Mouse (Mus musculus) C2C12 (cell line): Measurements from ENCODE around the gene Dnah8. TPM values are rescaled to one million over a fixed set of nuclear protein-coding genes. Genes with fewer than 3 reads are reported as not detected.

Experiments used
- H3K27me3 ChIP-seq: one replicate; pipeline ENCODE4 v1.6.1; 2011; ENCODE audit not compliant: control insufficient read depth, insufficient read depth, insufficient read length
- H3K36me3 ChIP-seq: one replicate; pipeline ENCODE4 v1.6.1; 2011; ENCODE audit not compliant: control insufficient read depth, insufficient read depth
- H3K4me3 ChIP-seq: one replicate; pipeline ENCODE4 v1.5.1; 2011; ENCODE audit warnings: mild to moderate bottlenecking, control low read depth; ENCODE audit not compliant: poor library complexity, insufficient read depth, severe bottlenecking
- H3K79me2 ChIP-seq: one replicate; pipeline ENCODE4 v1.6.1; 2011; ENCODE audit not compliant: control insufficient read depth, insufficient read depth
- H3K79me3 ChIP-seq: one replicate; pipeline ENCODE4 v1.6.1; 2011; ENCODE audit warnings: low read depth, control low read depth
- H3ac ChIP-seq: one replicate; pipeline ENCODE3; 2011; ENCODE audit warnings: low read depth; ENCODE audit not compliant: control insufficient read depth, insufficient read length
- CEBPB ChIP-seq: IDR thresholded peaks from one replicate; pipeline ENCODE4 v1.6.1; 2011; ENCODE audit warnings: low read depth, mild to moderate bottlenecking, control low read depth, moderate library complexity
- CTCF ChIP-seq: IDR thresholded peaks from one replicate; pipeline ENCODE4 v1.5.1; 2011; ENCODE audit not compliant: control insufficient read depth, insufficient read depth, insufficient read length
- FOSL1 ChIP-seq: IDR thresholded peaks from one replicate; pipeline ENCODE4 v1.8.0; 2011; ENCODE audit warnings: mild to moderate bottlenecking, low read length; ENCODE audit not compliant: poor library complexity, insufficient read depth, severe bottlenecking
- MAX ChIP-seq: IDR thresholded peaks from one replicate; pipeline ENCODE4 v1.6.1; 2011; ENCODE audit warnings: mild to moderate bottlenecking, control low read depth
- MYOD1 ChIP-seq: IDR thresholded peaks from one replicate; pipeline ENCODE4 v1.6.1; 2011; ENCODE audit warnings: low read depth; ENCODE audit not compliant: control insufficient read depth, insufficient read length
- MYOG ChIP-seq: IDR thresholded peaks from one replicate; pipeline ENCODE4 v1.6.1; 2011; ENCODE audit not compliant: control insufficient read depth, insufficient read length; ENCODE audit errors: extremely low read depth
- USF1 ChIP-seq: IDR thresholded peaks from one replicate; pipeline ENCODE4 v1.6.1; 2011; ENCODE audit warnings: low read depth, mild to moderate bottlenecking, control low read depth, moderate library complexity
- polyA plus RNA-seq: library from polyadenylated mRNA; unstranded; fragments of >200 nt; fragmentation: generic; extraction: Trizol; gene quantifications from one replicate; pipeline ENCODE4 v1.2.1, GENCODE M21; 2012; ENCODE audit warnings: missing spikeins

Dnah8 gene
- polyA plus RNA-seq, 1 experiment: 0.32 TPM

GRCm38 (mm10) chr17:30658152-30658544, 34.0 kb downstream of the Dnah8 start:
- H3ac ChIP-seq: no peak overlapping the region
- H3K36me3 ChIP-seq: no peaks in the 10 kb centered on the region
- no peaks in the 10 kb centered on the region for H3K79me3 ChIP-seq
- TF ChIP-seq CTCF: no peak
- TF ChIP-seq MYOG: no peak
- no peak for TF ChIP-seq FOSL1
- no peak for TF ChIP-seq USF1
- no peak for TF ChIP-seq MAX
- no peak for TF ChIP-seq MYOD1
- TF ChIP-seq CEBPB: no peak
- H3K27me3 ChIP-seq: peaks cover 10% of the 10 kb centered on the region
- no peaks in the 10 kb centered on the region for H3K79me2 ChIP-seq
- H3K4me3 ChIP-seq: no peak overlapping the region

GRCm38 (mm10) chr17:30662131-30662530, 38.0 kb downstream of the Dnah8 start:
- Histone ChIP-seq H3K27me3 (peaks cover 13% of the 10 kb centered on the region), H3K79me3 (no peaks in the 10 kb centered on the region), H3K79me2 (no peaks in the 10 kb centered on the region), H3K36me3 (no peaks in the 10 kb centered on the region), H3ac (no peak overlapping the region), H3K4me3 (no peak overlapping the region)
- no peak for TF ChIP-seq USF1
- no peak for TF ChIP-seq MAX

GRCm38 (mm10) chr17:30663170-30663569, 39.0 kb downstream of the Dnah8 start:
- H3K79me2 ChIP-seq: no peaks in the 10 kb centered on the region
- H3K4me3 ChIP-seq: no peak overlapping the region
- no peaks in the 10 kb centered on the region for H3K79me3 ChIP-seq
- H3ac ChIP-seq: no peak overlapping the region
- TF ChIP-seq MAX (no peak), MYOD1 (no peak), FOSL1 (no peak), USF1 (no peak)
- H3K36me3 ChIP-seq: no peaks in the 10 kb centered on the region
- peaks cover 13% of the 10 kb centered on the region for H3K27me3 ChIP-seq

- H3ac ChIP-seq: no peak overlapping the region
- peaks cover 13% of the 10 kb centered on the region for H3K27me3 ChIP-seq
- H3K4me3 ChIP-seq: no peak overlapping the region
- no peaks in the 10 kb centered on the region for H3K79me3 ChIP-seq
- no peaks in the 10 kb centered on the region for H3K79me2 ChIP-seq
- no peaks in the 10 kb centered on the region for H3K36me3 ChIP-seq
- TF ChIP-seq CTCF (no peak), MYOD1 (no peak), CEBPB (no peak), MYOG (no peak), MAX (no peak), FOSL1 (no peak), USF1 (no peak)
These were observed 40.7 kb downstream of the Dnah8 start for GRCm38 (mm10) chr17:30664856-30665255.

- no peak overlapping the region for H3K4me3 ChIP-seq
These were observed 48.4 kb downstream of the Dnah8 start for GRCm38 (mm10) chr17:30672556-30672955.

GRCm38 (mm10) chr17:30673023-30673422, 48.9 kb downstream of the Dnah8 start:
- Histone ChIP-seq H3K27me3 (peaks cover 3% of the 10 kb centered on the region), H3ac (no peak overlapping the region), H3K4me3 (no peak overlapping the region), H3K79me3 (no peaks in the 10 kb centered on the region), H3K36me3 (no peaks in the 10 kb centered on the region), H3K79me2 (no peaks in the 10 kb centered on the region)
- TF ChIP-seq MYOD1 (no peak), USF1 (no peak), MYOG (no peak), MAX (no peak), FOSL1 (no peak)

More at GRCm38 (mm10) chr17:30672556-30672955, 48.4 kb downstream of the Dnah8 start:
- Histone ChIP-seq H3K79me3 (no peaks in the 10 kb centered on the region), H3K36me3 (no peaks in the 10 kb centered on the region), H3K27me3 (peaks cover 3% of the 10 kb centered on the region), H3ac (no peak overlapping the region), H3K79me2 (no peaks in the 10 kb centered on the region)
- TF ChIP-seq CTCF: no peak
- no peak for TF ChIP-seq CEBPB
- TF ChIP-seq USF1: no peak
- TF ChIP-seq MAX: no peak
- no peak for TF ChIP-seq MYOD1
- TF ChIP-seq MYOG: no peak
- no peak for TF ChIP-seq FOSL1
